Mouse (Mus musculus) lung, postnatal 14 days (tissue): Measurements from ENCODE around the gene Zfp691.

Experiments
- DNase-seq: peaks from one replicate; pipeline ENCODE4 v3.0.0; 2021

Zfp691 gene

GRCm38 (mm10) chr4:119120095-119120494 is 53.9 kb downstream of the Zfp691 start:
- DNase-seq, result no peak
